Mouse (Mus musculus) mouse embryonic stem cell (cell line): ENCODE data around the gene Aprt.

Source experiments
- in situ Hi-C, 2 experiments: fragments of 300-500 bp; cut with MboI; formaldehyde crosslinking; loops; 1 replicate in 1 of 2; 3 replicates in 1 of 2; pipeline ENCODE4 v1.14.3; 2019 to 2020; ENCODE audit warnings: low sequenced_read_pairs in 2 of 2, low pct_unique_long_range_greater_than_20kb in 1 of 2, mixed read lengths in 1 of 2; ENCODE audit not compliant: unreplicated experiment in 1 of 2

Aprt gene

DNA sequence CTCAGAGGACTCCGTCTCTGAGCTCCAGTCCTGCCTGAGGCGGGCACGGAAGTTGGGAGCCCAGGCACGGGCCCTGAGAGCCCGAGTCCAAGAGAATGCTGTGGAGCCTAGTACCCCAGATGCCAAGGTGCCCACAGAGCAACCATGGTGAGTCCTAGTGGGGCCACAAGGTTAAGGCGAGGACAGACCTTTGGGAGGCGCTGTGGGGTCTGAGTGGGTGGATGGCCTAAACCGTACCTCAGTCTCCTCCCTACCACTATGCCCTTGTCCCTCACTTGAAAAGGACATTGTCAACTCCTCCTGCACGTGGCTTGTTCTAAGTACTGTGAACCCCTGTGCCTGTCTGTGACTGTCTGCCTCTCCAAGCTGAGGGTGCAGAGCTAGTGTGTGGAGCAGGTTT is 7.4 kb downstream of the Aprt start:
- in situ Hi-C loops: loop anchor here in 1 of 2 experiments (5.0 kb wide), 1 partner anchor 67 kb away; no protein-coding TSS in a partner anchor

DNA sequence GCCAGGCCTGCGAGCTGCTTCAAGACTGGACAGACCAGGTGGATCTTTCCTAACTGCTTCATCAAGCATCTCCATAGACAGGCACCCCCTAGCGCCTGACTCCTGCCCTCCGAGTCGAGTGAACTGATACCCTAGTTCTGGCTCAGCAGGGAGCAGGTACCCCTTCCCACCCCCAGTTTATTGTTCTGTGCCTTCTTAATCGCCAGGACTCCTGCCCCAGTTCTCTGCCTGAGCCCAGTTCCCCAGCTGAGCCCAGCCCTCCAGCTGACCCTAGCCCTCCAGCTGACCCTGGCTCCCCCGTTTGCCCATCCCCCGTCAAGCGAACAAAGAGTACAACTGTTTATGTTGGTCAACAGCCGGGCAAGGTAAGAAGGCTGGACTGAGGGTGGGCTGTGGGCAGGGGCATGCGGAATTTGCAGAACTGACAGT is 7.8 kb downstream of the Aprt start:
- in situ Hi-C loops: loop anchor here in 1 of 2 experiments (5.0 kb wide), 1 partner anchor 67 kb away; no protein-coding TSS in a partner anchor

DNA sequence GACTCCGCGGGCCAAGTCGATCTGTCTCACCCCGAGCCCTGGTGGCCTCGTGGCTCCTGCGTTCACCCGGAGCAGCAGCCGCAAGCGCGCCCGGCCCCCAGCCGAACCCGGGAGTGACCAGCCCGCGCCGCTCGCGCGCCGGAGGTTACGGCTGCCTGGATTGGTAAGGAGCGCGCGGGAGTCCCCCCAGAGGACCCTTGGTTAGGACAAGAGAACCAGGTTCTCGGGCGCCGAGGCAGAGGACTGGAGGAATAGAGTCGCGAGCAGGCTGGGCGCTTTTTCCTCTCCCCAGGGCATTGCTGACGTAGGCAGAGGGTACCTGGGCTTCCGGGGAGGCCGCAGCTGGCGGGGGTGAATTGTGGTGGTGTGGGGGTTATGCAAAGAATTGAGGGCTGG is 8.6 kb downstream of the Aprt start:
- in situ Hi-C loops: loop anchor here in 1 of 2 experiments (5.0 kb wide), 1 partner anchor 66 kb away; no protein-coding TSS in a partner anchor

GRCm38 (mm10) chr8:122567361-122568108 is 9.2 kb downstream of the Aprt start, which contains the start of gene Cdt1:
Cdt1 (plus strand) TSS chr8:122568015.
- in situ Hi-C loops: loop anchor here in 1 of 2 experiments (5.0 kb wide), 1 partner anchor 65 kb away; no protein-coding TSS in a partner anchor

GRCm38 (mm10) chr8:122566766-122567165 is 9.9 kb downstream of the Aprt start:
- in situ Hi-C loops: loop anchor here in 1 of 2 experiments (5.0 kb wide), 1 partner anchor 64 kb away; no protein-coding TSS in a partner anchor

DNA sequence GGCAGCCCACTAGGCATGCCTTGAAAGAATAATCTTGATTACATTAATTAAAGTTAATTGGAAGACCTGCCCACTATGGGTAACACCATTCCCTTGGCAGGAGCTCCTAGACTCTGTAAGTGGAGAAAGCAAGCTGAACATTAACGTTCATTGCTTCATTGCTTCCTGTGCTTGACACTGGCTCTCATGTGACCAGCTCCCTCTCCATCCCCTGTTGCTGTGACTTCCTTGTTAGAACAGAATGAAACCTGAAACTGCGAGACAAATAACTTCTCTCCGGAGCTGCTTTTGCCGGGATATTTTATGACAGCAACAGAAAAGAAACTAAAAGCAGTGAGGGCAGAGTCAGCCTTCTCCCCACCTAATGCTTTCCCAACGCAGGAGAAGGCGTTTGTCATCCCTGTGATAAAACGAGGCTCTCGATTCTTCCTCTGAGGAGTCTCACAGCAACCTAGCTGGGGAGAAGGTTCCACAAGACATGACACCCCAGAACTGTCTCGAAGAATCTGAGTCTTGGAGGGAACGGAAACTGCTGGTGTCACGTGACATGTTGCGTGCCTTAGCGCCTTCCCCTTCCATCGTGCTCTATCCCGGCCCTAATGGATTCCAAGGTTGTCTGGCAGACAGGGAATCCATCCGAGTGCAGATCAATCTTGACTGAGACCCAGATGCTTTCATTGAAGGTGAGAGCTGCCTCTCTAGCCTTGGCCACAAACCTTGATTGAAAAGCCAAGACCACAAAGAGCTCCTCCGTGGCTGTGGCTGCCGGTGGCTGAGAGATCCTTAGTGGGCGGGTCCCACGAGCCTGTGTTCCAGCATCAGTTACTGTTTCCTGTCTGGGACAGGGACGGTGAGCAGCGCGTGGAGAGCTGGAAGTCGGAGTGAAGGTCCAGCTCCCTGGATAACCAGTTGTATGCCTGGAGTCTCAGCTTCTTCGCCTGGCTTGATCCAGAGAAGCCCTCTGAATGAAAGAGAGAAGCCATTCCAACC is 12.1 kb downstream of the Aprt start:
- in situ Hi-C loops: loop anchor here in 1 of 2 experiments (5.0 kb wide), 1 partner anchor 62 kb away; no protein-coding TSS in a partner anchor

GRCm38 (mm10) chr8:122561199-122561598 is 15.5 kb downstream of the Aprt start:
- in situ Hi-C loops: no loop called here

DNA sequence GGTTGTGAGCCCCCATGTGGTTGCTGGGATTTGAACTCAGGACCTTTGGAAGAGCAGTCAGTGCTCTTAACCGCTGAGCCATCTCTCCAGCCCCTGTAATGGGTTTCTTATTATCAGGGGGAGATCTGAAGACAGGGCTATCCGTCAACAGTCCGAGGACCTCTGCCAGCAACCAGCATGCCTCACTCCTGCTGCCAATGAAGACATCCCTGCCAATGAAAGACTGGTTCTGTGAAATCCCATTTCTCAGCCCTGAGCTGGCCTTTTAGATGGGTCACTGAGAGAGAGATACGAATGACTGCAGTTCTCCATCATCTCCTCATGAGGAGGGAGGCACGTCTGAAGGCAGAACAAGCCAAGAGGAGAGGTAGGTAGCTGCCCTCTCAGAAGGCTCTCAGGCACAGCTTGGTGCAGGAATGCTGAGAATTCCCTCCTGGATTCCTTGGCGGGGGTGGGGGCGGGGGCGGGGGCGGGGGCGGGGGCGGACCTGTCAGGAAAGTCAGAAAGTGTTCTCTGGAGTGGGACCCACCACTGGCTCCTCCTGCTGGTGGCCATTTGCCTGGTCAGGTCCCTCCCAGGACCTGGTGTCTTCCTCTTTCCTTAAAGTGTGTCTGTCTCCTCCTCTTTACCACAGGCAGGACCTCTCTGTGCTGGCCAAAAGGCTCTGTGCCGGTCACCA is 17.9 kb downstream of the Aprt start:
- in situ Hi-C loops: no loop called here

GRCm38 (mm10) chr8:122557248-122558038 is 19.3 kb downstream of the Aprt start:
- in situ Hi-C loops: no loop called here

- in situ Hi-C loops: no loop called here
Observed at GRCm38 (mm10) chr8:122556030-122557009, 20.4 kb downstream of the Aprt start.

DNA sequence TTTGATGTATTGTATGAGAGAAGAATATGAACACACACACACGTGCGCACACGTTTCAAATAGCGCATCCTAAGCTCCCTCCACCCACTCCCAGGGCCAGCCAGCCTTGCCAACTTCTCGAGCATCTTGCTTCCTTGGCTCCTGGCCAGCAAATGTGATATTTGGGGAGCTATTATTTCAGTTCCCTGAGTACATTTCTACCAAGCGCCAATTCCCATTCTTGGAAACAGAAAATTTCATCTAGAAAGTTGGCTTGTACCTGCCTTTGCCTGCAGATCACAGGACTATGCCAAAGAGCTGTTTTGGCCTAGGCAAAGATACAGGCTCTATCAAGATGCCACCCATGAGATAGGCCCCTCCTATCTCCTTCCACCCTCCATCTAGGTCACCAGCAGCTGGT is 21.9 kb downstream of the Aprt start:
- in situ Hi-C loops: no loop called here

DNA sequence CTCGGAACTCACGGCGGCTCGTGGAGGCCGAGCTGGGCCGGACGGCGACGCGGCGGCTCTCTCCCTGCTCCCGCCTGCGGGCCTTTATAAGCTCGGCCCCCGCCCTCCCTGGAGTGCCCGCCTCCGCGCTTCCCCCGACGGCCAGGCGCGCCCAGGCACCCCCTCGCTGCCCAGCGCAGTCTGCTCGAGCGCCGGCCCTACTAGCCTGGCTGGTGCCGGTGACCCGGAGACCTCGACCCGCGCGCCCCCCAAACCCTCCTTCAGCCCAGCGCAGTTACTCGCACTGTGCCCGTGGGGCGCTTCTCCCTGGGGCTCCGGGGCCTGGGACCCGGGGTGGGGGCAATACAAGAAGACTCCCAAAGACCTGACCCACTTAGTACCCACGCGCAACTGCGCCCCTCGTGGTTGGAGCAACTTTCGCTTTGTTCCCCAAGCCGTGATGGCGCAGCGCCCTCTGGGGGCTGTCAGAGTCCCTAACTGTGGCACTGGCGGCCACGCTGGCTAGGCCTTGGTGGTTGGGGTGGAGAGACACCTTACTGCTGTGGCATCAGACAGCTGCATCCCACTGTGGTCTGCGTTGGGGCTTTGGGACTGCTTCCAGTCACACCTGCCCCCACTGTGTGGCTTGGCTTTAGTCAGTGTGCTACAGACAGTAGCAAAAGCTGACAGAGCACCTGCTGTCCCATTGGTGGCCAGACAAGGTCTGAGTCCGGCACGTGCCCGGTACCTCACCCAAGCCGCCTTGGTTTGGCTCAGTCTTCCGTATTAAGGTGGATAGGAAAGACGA is 25.3 kb downstream of the Aprt start, which contains the start of gene Piezo1:
Gene Piezo1, minus strand, starts transcription at position 65 of the 787 bp plus-strand sequence.
- in situ Hi-C loops: no loop called here

GRCm38 (mm10) chr8:122550995-122551264 is 25.8 kb downstream of the Aprt start:
- in situ Hi-C loops: no loop called here

- in situ Hi-C loops: no loop called here
Observed at GRCm38 (mm10) chr8:122550234-122550994, 26.3 kb downstream of the Aprt start.

DNA sequence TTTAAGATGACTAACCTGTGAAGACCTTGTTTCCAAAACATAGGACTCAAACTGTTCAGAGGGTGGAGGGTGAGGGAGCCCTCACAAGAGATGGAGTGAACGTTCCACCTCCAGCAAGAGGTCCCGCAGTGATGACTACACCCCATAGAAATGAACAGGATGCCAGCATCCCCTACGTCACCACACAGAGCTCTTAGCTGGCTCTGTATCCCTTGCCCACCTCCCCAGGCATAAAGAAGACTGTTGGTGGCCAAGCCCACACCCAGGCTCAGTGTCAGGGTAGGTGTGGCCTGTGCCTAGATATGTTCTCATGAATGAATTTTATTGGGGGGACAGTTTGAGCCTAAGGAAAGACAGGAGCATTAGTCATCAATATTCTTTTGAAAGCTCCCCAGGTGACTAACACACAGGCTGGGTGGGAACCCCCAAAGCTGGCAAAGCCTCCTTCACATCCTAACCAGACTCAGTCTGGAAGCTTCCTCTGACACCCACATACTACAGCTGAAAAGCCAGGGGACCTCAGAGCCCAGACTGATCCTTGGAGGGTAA is 27.7 kb downstream of the Aprt start:
- in situ Hi-C loops: loop anchor here in 1 of 2 experiments (5.0 kb wide), 1 partner anchor 47 kb away; no protein-coding TSS in a partner anchor
